Mouse (Mus musculus): ENCODE measurements around the gene Piwil1. TPM values are rescaled to one million over a fixed set of nuclear protein-coding genes. Genes with fewer than 3 reads are reported as not detected.

Piwil1 gene
- polyA plus RNA-seq (2015; fragmentation: Nextera tagmentation; extraction: Ambion mirVana): 0.30 and 0.35 TPM in 2 replicates

- Histone ChIP-seq H3K9me3 (ENCODE audit: control insufficient read depth, low read length) (no peaks in the 10 kb centered on the region), H3K4me1 (replicated peaks; ENCODE audit: control insufficient read depth, insufficient read depth, low read length) (0 out of 2 replicates have a peak, but pooled peaks cover 3% of the 10 kb centered on the region), H3K36me3 (ENCODE audit: control insufficient read depth, insufficient read depth) (no peaks in the 10 kb centered on the region), H3K4me3 (replicated peaks; ENCODE audit: low read length) (no peak within 1 kb of the TSS), H3K27me3 (replicated peaks; ENCODE audit: control insufficient read depth, insufficient read depth, low read length) (0 out of 2 replicates have a peak, but pooled peaks cover 3% of the 10 kb centered on the region), H3K9ac (replicated peaks; ENCODE audit: low read depth, low read length) (no peak within 1 kb of the TSS), H3K27ac (ENCODE audit: low read length) (no peak within 1 kb of the TSS), H3K4me2 (ENCODE audit: low read length) (no peak within 1 kb of the TSS)
- WGBS: 85% methylated on average over 4 of the region's 4 CpGs
- no peak for ATAC-seq
These were observed at the start of gene Piwil1 for GRCm38 (mm10) chr5:128702224-128702623. Piwil1 (plus strand) TSS chr5:128702524.

DNA sequence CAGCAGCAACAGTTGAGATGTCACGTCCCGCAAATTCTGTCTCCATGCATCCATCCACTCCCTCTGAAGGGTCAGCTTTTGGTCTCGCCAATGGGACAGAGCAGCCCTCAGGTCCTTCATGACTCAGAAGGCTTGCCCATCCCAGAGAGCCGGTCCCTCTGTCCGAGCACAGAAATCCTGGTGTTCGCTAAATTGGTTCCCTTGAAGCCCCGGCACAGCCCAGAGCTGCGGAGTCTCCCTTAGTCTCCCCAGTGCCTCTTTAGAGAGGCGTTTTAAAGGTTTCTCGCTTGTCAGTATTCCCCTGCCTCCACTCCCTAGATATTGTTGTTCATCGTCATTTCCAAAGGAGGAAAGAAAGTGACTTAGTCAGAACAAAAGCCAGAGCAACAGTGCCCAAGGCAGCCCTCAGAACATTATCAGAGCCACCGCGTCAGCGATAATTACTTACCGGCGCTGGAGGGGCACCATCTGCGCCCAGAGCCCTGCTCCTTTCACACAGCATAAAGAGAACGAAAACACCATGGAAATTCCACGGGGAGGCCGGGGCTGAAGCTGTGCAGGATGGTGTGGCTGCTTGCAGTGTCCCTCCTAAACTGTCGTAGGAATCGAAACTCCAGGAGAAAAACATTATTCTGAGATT is 45.7 kb upstream of the Piwil1 start:
- Histone ChIP-seq H3K27me3 (replicated peaks; ENCODE audit: control insufficient read depth, insufficient read depth, low read length) (no peaks in the 10 kb centered on the region), H3K36me3 (ENCODE audit: control insufficient read depth, insufficient read depth) (no peaks in the 10 kb centered on the region), H3K4me3 (replicated peaks; ENCODE audit: low read length) (no peak overlapping the region; the same call in 1 of the 2 replicates), H3K4me1 (replicated peaks; ENCODE audit: control insufficient read depth, insufficient read depth, low read length) (peaks cover 8% of the 10 kb centered on the region), H3K4me2 (ENCODE audit: low read length) (peak overlapping the region; percentile 38), H3K27ac (ENCODE audit: low read length) (no peak overlapping the region), H3K9ac (replicated peaks; ENCODE audit: low read depth, low read length) (no peak overlapping the region), H3K9me3 (ENCODE audit: control insufficient read depth, low read length) (no peaks in the 10 kb centered on the region)
- ATAC-seq: no peak
- WGBS: 28% methylated on average over 22 of the region's 22 CpGs

DNA sequence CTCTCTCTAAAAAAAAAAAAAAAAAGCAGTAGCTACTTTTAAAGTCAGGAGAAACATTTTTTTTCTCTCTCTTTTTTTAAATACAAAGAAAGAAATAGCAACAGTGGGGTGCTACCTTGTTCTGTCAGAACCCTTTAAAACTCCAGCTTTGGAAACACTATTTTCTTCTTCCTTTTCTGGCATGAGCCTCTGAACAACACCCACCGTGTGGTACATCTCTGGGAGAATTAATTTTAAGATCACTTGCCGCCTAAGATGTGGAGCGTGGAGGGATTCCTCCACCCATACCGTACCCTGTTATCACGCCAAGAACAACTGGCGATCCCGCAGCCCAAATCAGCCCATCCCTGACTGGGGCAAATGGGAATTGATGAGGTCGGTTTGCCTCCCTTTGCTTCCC is 42.2 kb upstream of the Piwil1 start:
- 62% methylated on average over 8 of the region's 8 CpGs for WGBS
- Histone ChIP-seq H3K27me3 (replicated peaks; ENCODE audit: control insufficient read depth, insufficient read depth, low read length) (no peaks in the 10 kb centered on the region), H3K4me2 (ENCODE audit: low read length) (no peak overlapping the region), H3K4me1 (replicated peaks; ENCODE audit: control insufficient read depth, insufficient read depth, low read length) (peaks cover 8% of the 10 kb centered on the region), H3K9me3 (ENCODE audit: control insufficient read depth, low read length) (peaks cover 1% of the 10 kb centered on the region; the same call in 1 of the 2 replicates), H3K9ac (replicated peaks; ENCODE audit: low read depth, low read length) (no peak overlapping the region), H3K36me3 (ENCODE audit: control insufficient read depth, insufficient read depth) (no peaks in the 10 kb centered on the region), H3K4me3 (replicated peaks; ENCODE audit: low read length) (no peak overlapping the region), H3K27ac (ENCODE audit: low read length) (no peak overlapping the region)
- no peak for ATAC-seq

- Histone ChIP-seq H3K4me3 (replicated peaks; ENCODE audit: low read length) (no peak overlapping the region), H3K9me3 (ENCODE audit: control insufficient read depth, low read length) (peaks cover 4% of the 10 kb centered on the region; the same call in 1 of the 2 replicates), H3K4me2 (ENCODE audit: low read length) (no peak overlapping the region), H3K27ac (ENCODE audit: low read length) (no peak overlapping the region), H3K27me3 (replicated peaks; ENCODE audit: control insufficient read depth, insufficient read depth, low read length) (no peaks in the 10 kb centered on the region), H3K9ac (replicated peaks; ENCODE audit: low read depth, low read length) (no peak overlapping the region), H3K36me3 (ENCODE audit: control insufficient read depth, insufficient read depth) (no peaks in the 10 kb centered on the region), H3K4me1 (replicated peaks; ENCODE audit: control insufficient read depth, insufficient read depth, low read length) (peaks cover 7% of the 10 kb centered on the region)
- no peak for ATAC-seq
- 95% methylated on average over 6 of the region's 6 CpGs for WGBS
These were observed 39.4 kb upstream of the Piwil1 start for GRCm38 (mm10) chr5:128662881-128663280.

DNA sequence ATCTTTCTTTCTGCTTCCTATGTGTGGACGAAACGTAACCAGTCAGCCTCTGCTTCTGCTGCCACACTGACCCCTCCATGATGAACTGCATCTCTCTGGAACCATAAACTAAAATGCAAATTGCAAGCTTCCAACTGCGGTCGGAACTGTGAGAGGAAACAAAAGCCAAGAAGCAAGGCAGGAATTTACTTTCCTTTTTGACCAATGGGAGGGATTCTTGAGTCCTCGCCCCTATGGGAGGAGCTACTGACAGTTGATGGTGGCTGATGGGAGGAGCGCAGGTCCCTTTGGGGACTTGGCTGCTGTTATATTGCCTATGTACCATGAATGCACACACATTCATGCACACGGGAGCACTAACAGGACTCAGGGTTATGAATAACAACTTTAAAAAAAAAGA is 38.3 kb upstream of the Piwil1 start:
- no peak for ATAC-seq
- no peaks in the 10 kb centered on the region for H3K27me3 ChIP-seq (replicated peaks; ENCODE audit: control insufficient read depth, insufficient read depth, low read length)
- 74% methylated on average over 7 of the region's 7 CpGs for WGBS
- H3K9ac ChIP-seq (replicated peaks; ENCODE audit: low read depth, low read length): no peak overlapping the region
- no peak overlapping the region for H3K4me3 ChIP-seq (replicated peaks; ENCODE audit: low read length)
- H3K27ac ChIP-seq (ENCODE audit: low read length): no peak overlapping the region
- H3K9me3 ChIP-seq (ENCODE audit: control insufficient read depth, low read length): peaks cover 4% of the 10 kb centered on the region; the same call in 1 of the 2 replicates
- H3K4me2 ChIP-seq (ENCODE audit: low read length): no peak overlapping the region
- no peaks in the 10 kb centered on the region for H3K36me3 ChIP-seq (ENCODE audit: control insufficient read depth, insufficient read depth)
- H3K4me1 ChIP-seq (replicated peaks; ENCODE audit: control insufficient read depth, insufficient read depth, low read length): peaks cover 7% of the 10 kb centered on the region

DNA sequence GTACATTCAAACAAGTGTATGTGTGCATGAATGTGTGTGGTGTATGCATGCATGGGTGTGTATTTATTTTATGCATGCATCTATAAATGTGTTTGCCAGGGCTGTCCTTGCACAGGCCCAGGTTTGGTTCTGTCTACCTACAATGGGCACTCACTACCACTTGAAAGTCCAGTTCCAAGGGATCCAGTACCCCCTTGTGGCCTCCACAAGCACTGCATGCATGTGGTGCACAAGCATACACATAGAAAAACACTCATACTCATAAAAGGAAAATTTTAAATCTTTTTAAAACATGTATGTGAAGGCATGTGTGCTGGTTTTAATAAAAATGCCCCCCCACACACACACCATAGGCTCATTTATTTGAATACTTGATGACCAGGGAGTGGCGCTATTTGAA is 37.3 kb upstream of the Piwil1 start:
- WGBS: 90% methylated on average over 1 of the region's 1 CpGs
- Histone ChIP-seq H3K4me2 (ENCODE audit: low read length) (no peak overlapping the region), H3K4me1 (replicated peaks; ENCODE audit: control insufficient read depth, insufficient read depth, low read length) (peaks cover 7% of the 10 kb centered on the region), H3K9ac (replicated peaks; ENCODE audit: low read depth, low read length) (no peak overlapping the region), H3K27me3 (replicated peaks; ENCODE audit: control insufficient read depth, insufficient read depth, low read length) (no peaks in the 10 kb centered on the region), H3K36me3 (ENCODE audit: control insufficient read depth, insufficient read depth) (no peaks in the 10 kb centered on the region), H3K4me3 (replicated peaks; ENCODE audit: low read length) (no peak overlapping the region), H3K27ac (ENCODE audit: low read length) (no peak overlapping the region), H3K9me3 (ENCODE audit: control insufficient read depth, low read length) (peaks cover 4% of the 10 kb centered on the region; the same call in 1 of the 2 replicates)
- ATAC-seq: no peak

GRCm38 (mm10) chr5:128667303-128667702 is 35.0 kb upstream of the Piwil1 start:
- Histone ChIP-seq H3K4me1 (replicated peaks; ENCODE audit: control insufficient read depth, insufficient read depth, low read length) (peaks cover 7% of the 10 kb centered on the region), H3K9ac (replicated peaks; ENCODE audit: low read depth, low read length) (no peak overlapping the region), H3K27me3 (replicated peaks; ENCODE audit: control insufficient read depth, insufficient read depth, low read length) (no peaks in the 10 kb centered on the region), H3K27ac (ENCODE audit: low read length) (peak overlapping the region; percentile 24; the same call in 1 of the 2 replicates), H3K9me3 (ENCODE audit: control insufficient read depth, low read length) (peaks cover 4% of the 10 kb centered on the region; the same call in 1 of the 2 replicates), H3K4me3 (replicated peaks; ENCODE audit: low read length) (no peak overlapping the region), H3K4me2 (ENCODE audit: low read length) (peak overlapping the region; percentile 27), H3K36me3 (ENCODE audit: control insufficient read depth, insufficient read depth) (no peaks in the 10 kb centered on the region)
- WGBS: 37% methylated on average over 7 of the region's 7 CpGs
- peak; percentile 45 for ATAC-seq

- Histone ChIP-seq H3K9me3 (ENCODE audit: control insufficient read depth, low read length) (no peaks in the 10 kb centered on the region), H3K27ac (ENCODE audit: low read length) (no peak overlapping the region), H3K4me3 (replicated peaks; ENCODE audit: low read length) (no peak overlapping the region), H3K27me3 (replicated peaks; ENCODE audit: control insufficient read depth, insufficient read depth, low read length) (no peaks in the 10 kb centered on the region), H3K36me3 (ENCODE audit: control insufficient read depth, insufficient read depth) (no peaks in the 10 kb centered on the region), H3K4me2 (ENCODE audit: low read length) (no peak overlapping the region), H3K4me1 (replicated peaks; ENCODE audit: control insufficient read depth, insufficient read depth, low read length) (no peaks in the 10 kb centered on the region), H3K9ac (replicated peaks; ENCODE audit: low read depth, low read length) (no peak overlapping the region)
- WGBS: 58% methylated on average over 9 of the region's 9 CpGs
- ATAC-seq: no peak
These were observed 28.2 kb upstream of the Piwil1 start for GRCm38 (mm10) chr5:128674124-128674523.

GRCm38 (mm10) chr5:128677373-128677772 is 25.0 kb upstream of the Piwil1 start:
- H3K4me1 ChIP-seq (replicated peaks; ENCODE audit: control insufficient read depth, insufficient read depth, low read length): no peaks in the 10 kb centered on the region
- no peak overlapping the region for H3K27ac ChIP-seq (ENCODE audit: low read length)
- no peak overlapping the region for H3K4me2 ChIP-seq (ENCODE audit: low read length)
- H3K27me3 ChIP-seq (replicated peaks; ENCODE audit: control insufficient read depth, insufficient read depth, low read length): no peaks in the 10 kb centered on the region
- no peaks in the 10 kb centered on the region for H3K36me3 ChIP-seq (ENCODE audit: control insufficient read depth, insufficient read depth)
- ATAC-seq: no peak
- H3K9ac ChIP-seq (replicated peaks; ENCODE audit: low read depth, low read length): no peak overlapping the region
- no peaks in the 10 kb centered on the region for H3K9me3 ChIP-seq (ENCODE audit: control insufficient read depth, low read length)
- 94% methylated on average over 4 of the region's 4 CpGs for WGBS
- no peak overlapping the region for H3K4me3 ChIP-seq (replicated peaks; ENCODE audit: low read length)
